Mouse (Mus musculus) testis, adult 2 months (tissue): ENCODE measurements around the gene Obsl1. TPM values are rescaled to one million over a fixed set of nuclear protein-coding genes. Genes with fewer than 3 reads are reported as not detected.

Source experiments
- H3K27ac ChIP-seq: fragments of 200-500 bp; 2 replicates; pipeline ENCODE4 v1.5.1; 2012; ENCODE audit warnings: low read depth, low read length; ENCODE audit not compliant: control insufficient read depth, insufficient read depth
- H3K27me3 ChIP-seq: fragments of 200-500 bp; 2 replicates; pipeline ENCODE4 v1.6.1; 2012; ENCODE audit warnings: mild to moderate bottlenecking, low read length, moderate library complexity; ENCODE audit not compliant: control insufficient read depth, insufficient read depth
- H3K36me3 ChIP-seq: fragments of 200-500 bp; 2 replicates; pipeline ENCODE4 v1.6.1; 2012; ENCODE audit warnings: mild to moderate bottlenecking, low read length; ENCODE audit not compliant: control insufficient read depth, insufficient read depth
- H3K4me1 ChIP-seq: fragments of 200-500 bp; 2 replicates; pipeline ENCODE4 v1.6.1; 2012; ENCODE audit warnings: low read length; ENCODE audit not compliant: control insufficient read depth, insufficient read depth
- H3K4me3 ChIP-seq: fragments of 200-500 bp; 2 replicates; pipeline ENCODE4 v1.5.1; 2012; ENCODE audit warnings: low read depth, mild to moderate bottlenecking, low read length, moderate library complexity, mixed read lengths; ENCODE audit not compliant: control insufficient read depth
- CTCF ChIP-seq: fragments of 200-500 bp; IDR thresholded peaks from 2 replicates; pipeline ENCODE4 v1.5.1; 2012; ENCODE audit warnings: low read depth, mild to moderate bottlenecking, inconsistent platforms, low read length, moderate library complexity; ENCODE audit not compliant: control insufficient read depth, insufficient read depth, insufficient replicate concordance
- POLR2A ChIP-seq: fragments of 200-500 bp; IDR thresholded peaks from 2 replicates; pipeline ENCODE4 v1.6.1; 2012; ENCODE audit warnings: low read depth, mild to moderate bottlenecking, inconsistent platforms, low read length, moderate library complexity; ENCODE audit not compliant: control insufficient read depth
- polyA plus RNA-seq: library from polyadenylated mRNA; depleted of rRNA; stranded (reverse); fragments of >200 nt; gene quantifications from 2 replicates; pipeline ENCODE4 v1.2.3, GENCODE M21; 2012

Obsl1 gene
- polyA plus RNA-seq, 1 experiment, result 46.0 TPM

- TF ChIP-seq CTCF (peak; percentile 68), POLR2A (no peak)
- Histone ChIP-seq H3K36me3 (no peaks in the 10 kb centered on the region), H3K27ac (peak overlapping the region; percentile 71), H3K4me3 (no peak overlapping the region), H3K27me3 (no peaks in the 10 kb centered on the region), H3K4me1 (no peaks in the 10 kb centered on the region)
Observed at GRCm38 (mm10) chr1:75467215-75467927, 38.9 kb downstream of the Obsl1 start.

GRCm38 (mm10) chr1:75463652-75464204 lies 42.5 kb downstream of the Obsl1 start:
- no peak overlapping the region for H3K27ac ChIP-seq
- no peak overlapping the region for H3K4me3 ChIP-seq
- TF ChIP-seq POLR2A, result no peak
- no peak for TF ChIP-seq CTCF
- H3K27me3 ChIP-seq, result no peaks in the 10 kb centered on the region
- H3K36me3 ChIP-seq, result no peaks in the 10 kb centered on the region
- peaks cover 2% of the 10 kb centered on the region; the same call in 1 of the 2 replicates for H3K4me1 ChIP-seq

- no peak overlapping the region for H3K4me3 ChIP-seq
- no peak overlapping the region for H3K27ac ChIP-seq
- no peak for TF ChIP-seq CTCF
- TF ChIP-seq POLR2A, result no peak
- no peaks in the 10 kb centered on the region; the same call in 1 of the 2 replicates for H3K27me3 ChIP-seq
- H3K36me3 ChIP-seq, result no peaks in the 10 kb centered on the region
- peaks cover 4% of the 10 kb centered on the region for H3K4me1 ChIP-seq
Observed at GRCm38 (mm10) chr1:75462636-75463035, 43.6 kb downstream of the Obsl1 start.

- H3K4me1 ChIP-seq, result peaks cover 9% of the 10 kb centered on the region
- no peaks in the 10 kb centered on the region; the same call in 1 of the 2 replicates for H3K27me3 ChIP-seq
- TF ChIP-seq POLR2A, result no peak
Observed at GRCm38 (mm10) chr1:75460297-75460696, 46.0 kb downstream of the Obsl1 start.

GRCm38 (mm10) chr1:75458789-75459684 lies 47.2 kb downstream of the Obsl1 start:
- H3K27ac ChIP-seq, result no peak overlapping the region
- H3K4me1 ChIP-seq, result peaks cover 9% of the 10 kb centered on the region
- TF ChIP-seq CTCF (no peak), POLR2A (no peak)
- peak overlapping the region; percentile 11 for H3K4me3 ChIP-seq
- H3K36me3 ChIP-seq, result no peaks in the 10 kb centered on the region
- no peaks in the 10 kb centered on the region; the same call in 1 of the 2 replicates for H3K27me3 ChIP-seq

More at GRCm38 (mm10) chr1:75460297-75460696, 46.0 kb downstream of the Obsl1 start:
- H3K4me3 ChIP-seq, result no peak overlapping the region
- H3K36me3 ChIP-seq, result no peaks in the 10 kb centered on the region
- no peak overlapping the region for H3K27ac ChIP-seq

GRCm38 (mm10) chr1:75458025-75458788 lies 48.0 kb downstream of the Obsl1 start:
- Histone ChIP-seq H3K36me3 (no peaks in the 10 kb centered on the region), H3K27ac (no peak overlapping the region), H3K4me1 (peaks cover 9% of the 10 kb centered on the region), H3K4me3 (peak overlapping the region; percentile 11), H3K27me3 (no peaks in the 10 kb centered on the region; the same call in 1 of the 2 replicates)
- TF ChIP-seq CTCF (no peak), POLR2A (no peak)
